Mouse (Mus musculus) myocyte (in vitro differentiated cells): ENCODE data around the gene Hdhd5. TPM values are rescaled to one million over a fixed set of nuclear protein-coding genes. Genes with fewer than 3 reads are reported as not detected.
A peak's percentile ranks its signal among the peaks of the same experiment; 100 is the strongest.

Experiments used
- H3K27me3 ChIP-seq: one replicate; pipeline ENCODE4 v1.6.1; 2011; ENCODE audit not compliant: control insufficient read depth, insufficient read depth, insufficient read length
- H3K36me3 ChIP-seq: one replicate; pipeline ENCODE4 v1.6.1; 2011; ENCODE audit not compliant: control insufficient read depth, insufficient read depth
- H3K4me2 ChIP-seq: one replicate; pipeline ENCODE4 v1.6.1; 2011; ENCODE audit warnings: low read depth, control low read depth
- H3K4me3 ChIP-seq: one replicate; pipeline ENCODE4 v1.5.1; 2011; ENCODE audit warnings: mild to moderate bottlenecking, control low read depth, moderate library complexity
- H3K79me2 ChIP-seq: one replicate; pipeline ENCODE4 v1.6.1; 2011; ENCODE audit not compliant: control insufficient read depth, insufficient read depth
- H3ac ChIP-seq: one replicate; pipeline ENCODE4 v1.6.1; 2011; ENCODE audit not compliant: control insufficient read depth, insufficient read length
- CEBPB ChIP-seq: IDR thresholded peaks from 2 replicates; pipeline ENCODE4 v1.6.1; 2011; ENCODE audit warnings: mild to moderate bottlenecking, moderate library complexity; ENCODE audit not compliant: poor library complexity, insufficient read depth, severe bottlenecking
- E2F4 ChIP-seq: IDR thresholded peaks from one replicate; pipeline ENCODE4 v1.6.1; 2011; ENCODE audit warnings: mild to moderate bottlenecking, control low read depth, moderate library complexity; ENCODE audit not compliant: insufficient read depth
- MAX ChIP-seq: IDR thresholded peaks from one replicate; pipeline ENCODE4 v1.6.1; 2011; ENCODE audit warnings: low read depth, mild to moderate bottlenecking, control low read depth
- MYOD1 ChIP-seq, 3 experiments: IDR thresholded peaks; one replicate each; pipeline ENCODE4 v1.6.1; 2011; ENCODE audit warnings: control low read depth in 2 of 3, low read depth in 2 of 3, mild to moderate bottlenecking in 2 of 3, moderate library complexity in 1 of 3; ENCODE audit not compliant: insufficient read length in 2 of 3, control insufficient read depth in 1 of 3
- MYOG ChIP-seq, 3 experiments: IDR thresholded peaks; one replicate each; pipeline ENCODE4 v1.6.1; 2011; ENCODE audit warnings: control low read depth in 2 of 3, low read depth in 2 of 3, mild to moderate bottlenecking in 2 of 3; ENCODE audit not compliant: insufficient read length in 2 of 3, control insufficient read depth in 1 of 3, insufficient read depth in 1 of 3
- POLR2A ChIP-seq: IDR thresholded peaks from one replicate; pipeline ENCODE4 v1.6.1; 2011; ENCODE audit warnings: low read depth, mild to moderate bottlenecking, control low read depth, moderate library complexity; ENCODE audit not compliant: insufficient read length
- POLR2AphosphoS2 ChIP-seq: IDR thresholded peaks from one replicate; pipeline ENCODE4 v1.6.1; 2011; ENCODE audit warnings: low read depth, control low read depth; ENCODE audit not compliant: insufficient read length
- REST ChIP-seq: IDR thresholded peaks from one replicate; pipeline ENCODE4 v1.6.1; 2011; ENCODE audit warnings: mild to moderate bottlenecking, control low read depth, moderate library complexity; ENCODE audit not compliant: insufficient read depth, insufficient read length
- SRF ChIP-seq: IDR thresholded peaks from one replicate; pipeline ENCODE4 v1.6.1; 2011; ENCODE audit warnings: low read depth; ENCODE audit not compliant: control insufficient read depth, insufficient read length
- TCF12 ChIP-seq: IDR thresholded peaks from one replicate; pipeline ENCODE4 v1.6.1; 2011; ENCODE audit warnings: mild to moderate bottlenecking, control low read depth; ENCODE audit not compliant: poor library complexity, insufficient read depth, severe bottlenecking
- TCF3 ChIP-seq: IDR thresholded peaks from one replicate; pipeline ENCODE4 v1.6.1; 2011; ENCODE audit warnings: low read depth, control low read depth; ENCODE audit not compliant: insufficient read length
- USF1 ChIP-seq: IDR thresholded peaks from one replicate; pipeline ENCODE4 v1.6.1; 2011; ENCODE audit warnings: low read depth, mild to moderate bottlenecking, control low read depth, moderate library complexity
- polyA plus RNA-seq: library from polyadenylated mRNA; unstranded; fragments of >200 nt; fragmentation: generic; extraction: Trizol; gene quantifications from one replicate; pipeline ENCODE4 v1.2.1, GENCODE M21; 2012; ENCODE audit warnings: missing spikeins

Gene Hdhd5
- polyA plus RNA-seq, 1 experiment = 13.3 TPM

DNA sequence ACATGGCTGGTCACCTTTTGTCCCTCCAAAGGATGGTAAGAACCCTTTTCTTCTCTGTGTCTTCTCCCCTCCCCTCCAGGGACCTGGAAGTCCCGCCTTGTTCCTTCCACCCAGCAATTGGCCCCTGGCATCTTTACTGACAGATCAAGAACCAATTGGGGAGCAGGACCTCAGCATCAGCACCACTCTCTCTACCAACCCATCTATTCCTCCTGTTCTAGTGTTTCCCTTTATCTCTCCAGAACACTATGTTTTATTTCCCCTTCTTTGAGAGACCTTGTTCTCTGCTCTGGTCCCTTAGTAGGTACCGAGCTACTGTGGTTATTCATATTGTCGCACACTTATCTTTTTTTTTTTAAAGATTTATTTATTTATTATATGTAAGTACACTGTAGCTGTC is 15.2 kb upstream of the Hdhd5 start:
- H3K27me3 ChIP-seq = peaks cover 41% of the 10 kb centered on the region
- TF ChIP-seq REST (no peak), MYOD1 (IDR thresholded peaks at IDR 0.05; ENCODE audit: control insufficient read depth in 1 of 3, insufficient read length in 2 of 3, low read depth in 2 of 3) (no peak), E2F4 (no peak)
- no peaks in the 10 kb centered on the region for H3K36me3 ChIP-seq
- H3K79me2 ChIP-seq = no peaks in the 10 kb centered on the region
- H3K4me2 ChIP-seq = no peak overlapping the region
- H3ac ChIP-seq = no peak overlapping the region
- H3K4me3 ChIP-seq = no peak overlapping the region

DNA sequence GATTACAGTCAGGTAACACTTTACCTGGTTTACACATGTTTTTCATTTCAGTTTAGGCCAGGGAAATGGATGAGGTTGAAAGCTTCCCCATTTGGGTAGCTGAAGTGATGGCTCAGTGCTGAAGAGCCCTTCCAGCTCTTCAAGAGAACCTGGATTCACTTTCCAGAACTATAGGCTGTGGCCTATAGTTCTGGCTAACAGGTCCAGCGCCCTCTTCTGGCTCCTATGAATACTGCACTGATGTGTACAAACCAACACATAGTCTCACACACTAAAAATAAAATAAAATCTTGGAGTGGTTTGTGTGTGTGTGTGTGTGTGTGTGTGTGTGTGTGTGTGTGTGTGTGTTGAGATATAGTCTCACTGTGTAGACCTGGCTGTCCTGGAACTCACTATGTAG is 10.9 kb upstream of the Hdhd5 start:
- no peaks in the 10 kb centered on the region for H3K79me2 ChIP-seq
- TF ChIP-seq E2F4 = no peak
- TF ChIP-seq REST = no peak
- TF ChIP-seq POLR2A = no peak
- TF ChIP-seq MYOG (IDR thresholded peaks at IDR 0.05; ENCODE audit: control insufficient read depth in 1 of 3, insufficient read depth in 1 of 3, insufficient read length in 2 of 3, low read depth in 2 of 3) = no peak
- no peak for TF ChIP-seq POLR2AphosphoS2
- no peak for TF ChIP-seq TCF12
- TF ChIP-seq SRF = no peak
- TF ChIP-seq USF1 = no peak
- no peak for TF ChIP-seq TCF3
- TF ChIP-seq MYOD1 (IDR thresholded peaks at IDR 0.05; ENCODE audit: control insufficient read depth in 1 of 3, insufficient read length in 2 of 3, low read depth in 2 of 3) = no peak
- H3K4me2 ChIP-seq = no peak overlapping the region
- peaks cover 8% of the 10 kb centered on the region for H3K27me3 ChIP-seq
- H3ac ChIP-seq = no peak overlapping the region
- no peak overlapping the region for H3K4me3 ChIP-seq
- no peaks in the 10 kb centered on the region for H3K36me3 ChIP-seq

GRCm38 (mm10) chr6:120541386-120541785 is 10.3 kb upstream of the Hdhd5 start:
- H3K4me3 ChIP-seq = no peak overlapping the region
- peaks cover 6% of the 10 kb centered on the region for H3K27me3 ChIP-seq
- TF ChIP-seq REST (no peak), SRF (no peak), POLR2AphosphoS2 (no peak), MYOG (IDR thresholded peaks at IDR 0.05; ENCODE audit: control insufficient read depth in 1 of 3, insufficient read depth in 1 of 3, insufficient read length in 2 of 3, low read depth in 2 of 3) (no peak), MAX (no peak), TCF12 (no peak), POLR2A (no peak)
- H3ac ChIP-seq = no peak overlapping the region
- H3K4me2 ChIP-seq = no peak overlapping the region
- H3K79me2 ChIP-seq = no peaks in the 10 kb centered on the region
- no peaks in the 10 kb centered on the region for H3K36me3 ChIP-seq

GRCm38 (mm10) chr6:120539781-120540231 is 8.7 kb upstream of the Hdhd5 start:
- Histone ChIP-seq H3K27me3 (no peaks in the 10 kb centered on the region), H3ac (no peak overlapping the region), H3K4me2 (peak overlapping the region; percentile 0), H3K36me3 (no peaks in the 10 kb centered on the region), H3K4me3 (no peak overlapping the region), H3K79me2 (no peaks in the 10 kb centered on the region)
- TF ChIP-seq POLR2A (no peak), CEBPB (no peak), REST (no peak), USF1 (no peak), SRF (no peak), TCF12 (no peak), MAX (no peak), E2F4 (no peak), MYOD1 (IDR thresholded peaks at IDR 0.05; ENCODE audit: control insufficient read depth in 1 of 3, insufficient read length in 2 of 3, low read depth in 2 of 3) (no peak)

DNA sequence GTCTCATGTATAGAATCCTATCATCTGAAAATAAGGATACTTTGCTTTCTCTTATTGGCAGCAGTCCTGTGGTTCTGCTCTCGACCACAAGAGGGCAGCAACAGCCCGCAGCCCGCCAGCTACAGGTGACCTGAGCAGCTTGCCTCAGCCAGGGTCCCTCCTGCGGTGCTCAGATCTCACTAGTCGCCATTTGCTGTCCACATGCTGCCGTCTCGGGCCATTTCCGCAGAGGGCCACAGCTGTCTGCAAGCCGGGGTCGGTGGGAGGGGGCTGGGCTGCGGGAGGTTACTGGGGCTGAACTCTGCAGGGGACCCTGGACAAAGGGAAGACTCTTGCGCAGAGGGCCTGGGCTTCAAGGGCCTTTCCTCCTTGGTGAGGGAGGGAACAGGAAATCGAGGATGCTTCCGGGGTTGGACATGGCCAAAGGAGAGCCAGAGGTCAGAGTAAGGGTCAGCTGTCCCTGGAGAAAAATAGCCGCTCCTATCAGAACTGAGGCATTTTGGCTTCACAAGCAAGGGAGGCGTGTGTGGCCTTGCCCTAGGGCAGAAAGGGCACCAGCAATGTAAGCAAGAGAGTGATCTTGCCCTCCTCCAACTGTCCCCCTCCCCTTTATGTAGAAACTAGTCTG is 8.1 kb upstream of the Hdhd5 start:
- no peak overlapping the region for H3K4me3 ChIP-seq
- H3K79me2 ChIP-seq = no peaks in the 10 kb centered on the region
- no peaks in the 10 kb centered on the region for H3K27me3 ChIP-seq
- H3ac ChIP-seq = no peak overlapping the region
- TF ChIP-seq MYOG (IDR thresholded peaks at IDR 0.05; ENCODE audit: control insufficient read depth in 1 of 3, insufficient read depth in 1 of 3, insufficient read length in 2 of 3, low read depth in 2 of 3) = peak in 1 of 3 experiments; percentile 50
- TF ChIP-seq TCF12 = no peak
- no peak for TF ChIP-seq MAX
- peak overlapping the region; percentile 0 for H3K4me2 ChIP-seq
- no peaks in the 10 kb centered on the region for H3K36me3 ChIP-seq
